Mouse (Mus musculus): Measurements from ENCODE around the gene Vps33a.

Gene Vps33a

DNA sequence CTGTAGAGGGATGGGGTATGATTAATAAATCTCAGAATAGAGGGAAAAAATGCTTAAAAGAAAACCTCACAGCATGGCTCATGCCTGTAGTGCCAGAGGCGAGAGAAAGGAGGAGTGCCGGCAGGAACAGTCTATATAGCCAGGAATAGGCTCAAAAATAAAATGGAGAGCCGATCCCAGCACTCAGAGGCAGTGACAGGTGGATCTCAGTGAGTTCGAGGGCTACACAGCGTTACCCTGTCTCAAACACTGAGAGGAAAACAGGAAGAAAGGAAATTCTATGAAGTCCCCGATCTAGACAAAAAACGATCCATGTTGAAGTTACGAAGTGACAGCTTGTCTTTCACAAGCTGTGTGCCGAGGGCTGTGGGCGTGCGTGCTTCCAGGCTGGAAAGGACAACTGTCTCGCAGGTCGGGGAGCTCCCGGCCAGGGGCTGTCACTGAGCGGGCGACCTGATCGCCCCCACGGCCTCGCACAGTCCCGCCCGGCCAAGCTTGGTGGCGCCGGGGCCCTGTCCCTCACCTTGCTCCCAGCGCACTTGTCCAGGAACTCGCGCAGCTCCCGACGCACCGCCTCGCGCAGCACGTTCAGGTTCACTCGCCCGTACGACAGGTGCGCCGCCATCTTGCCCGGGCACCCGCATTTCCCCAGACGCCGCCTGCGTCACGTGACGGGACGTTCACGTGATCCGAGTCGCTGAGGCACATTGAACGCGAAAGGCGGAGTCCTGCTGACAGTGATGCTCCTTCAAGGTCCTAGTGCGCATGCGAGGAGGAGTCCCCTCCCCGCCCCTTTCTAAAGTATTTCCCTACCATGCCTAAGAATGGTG is at the start of gene Vps33a:
Gene Vps33a, minus strand, starts transcription at position 682 of the 830 bp plus-strand sequence.
- peak; percentile 99 to 100 for DNase-seq

DNA sequence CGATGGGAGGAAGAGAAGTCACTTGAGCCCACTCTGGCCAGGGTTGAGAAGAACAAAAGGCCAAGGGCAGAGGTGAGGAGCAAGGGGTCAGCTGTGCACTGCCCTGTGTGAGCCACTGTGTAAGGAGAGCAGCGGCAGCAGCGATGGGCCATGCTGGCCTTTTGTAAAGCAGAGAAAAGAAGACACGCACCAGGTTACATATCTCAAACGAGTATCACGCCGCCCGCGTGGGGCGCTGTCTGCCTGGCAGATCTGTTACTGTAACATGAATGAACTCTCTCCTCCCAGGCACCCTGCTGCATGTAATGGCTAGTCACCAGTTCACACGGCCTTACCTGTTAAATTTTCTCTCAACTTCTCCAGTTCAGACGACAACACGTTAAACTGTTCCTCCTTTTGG is 49.6 kb upstream of the Vps33a start:
- DNase-seq = peak in 1 of 2 experiments; percentile 14

DNA sequence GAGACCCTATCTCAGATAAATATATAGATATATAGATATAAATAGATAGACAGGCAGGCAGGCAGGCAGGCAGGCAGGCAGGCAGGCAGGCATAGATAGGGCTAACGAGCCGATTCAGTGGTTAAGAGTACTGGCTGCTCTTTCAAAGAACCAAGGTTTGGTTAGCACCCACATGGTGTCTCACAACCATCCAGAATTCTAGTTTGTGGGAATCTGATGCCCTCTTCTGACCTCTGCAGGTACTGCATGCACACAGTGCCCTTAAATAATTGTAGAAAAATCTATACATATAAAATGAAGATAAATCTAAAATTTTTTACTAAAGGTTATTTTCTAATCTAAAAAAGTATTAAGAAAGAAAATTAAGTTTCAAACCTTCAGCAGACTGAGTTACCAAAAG is 45.7 kb upstream of the Vps33a start:
- peak in 1 of 2 experiments; percentile 37 for DNase-seq

GRCm38 (mm10) chr5:123614246-123614645 is 41.4 kb upstream of the Vps33a start:
- no peak for DNase-seq

DNA sequence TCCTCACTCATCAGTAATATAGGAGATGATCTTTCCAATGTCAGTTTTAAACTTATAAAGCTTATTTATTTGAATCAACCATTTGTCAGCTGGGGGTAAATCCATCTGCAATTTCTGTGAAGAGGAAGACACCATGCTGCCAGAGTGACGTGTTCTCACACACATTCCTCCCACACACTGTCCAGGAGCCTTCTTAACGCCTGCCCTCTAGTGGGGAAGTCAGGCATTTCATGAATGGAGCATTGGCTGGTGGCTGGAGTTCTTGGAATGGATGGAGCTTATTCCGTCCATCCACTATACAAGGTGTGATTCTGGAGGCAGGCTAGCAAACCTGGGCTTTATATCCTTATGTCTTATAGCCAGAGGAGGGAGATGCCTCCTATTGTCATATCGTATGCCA is 37.0 kb upstream of the Vps33a start:
- DNase-seq = peak; percentile 77 to 88

DNA sequence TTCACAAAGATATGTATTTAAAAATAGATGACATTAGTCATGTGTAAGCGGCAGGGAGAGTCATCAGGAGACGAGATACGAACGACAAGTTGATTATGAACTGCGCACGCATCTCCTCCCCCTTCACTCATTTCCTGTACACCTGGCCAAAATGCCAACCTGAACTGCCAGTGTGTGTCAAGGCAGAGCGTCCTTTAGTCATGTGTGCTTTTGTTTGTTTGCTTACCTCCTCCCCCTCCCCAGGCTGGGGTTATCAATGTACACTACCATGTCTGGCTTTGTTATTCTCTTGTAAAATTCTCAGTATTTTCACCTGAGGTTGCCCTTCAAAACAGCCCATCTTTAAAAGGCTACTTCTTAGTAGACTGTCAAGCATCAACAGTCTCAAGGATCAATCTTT is 36.6 kb upstream of the Vps33a start:
- no peak for DNase-seq

DNA sequence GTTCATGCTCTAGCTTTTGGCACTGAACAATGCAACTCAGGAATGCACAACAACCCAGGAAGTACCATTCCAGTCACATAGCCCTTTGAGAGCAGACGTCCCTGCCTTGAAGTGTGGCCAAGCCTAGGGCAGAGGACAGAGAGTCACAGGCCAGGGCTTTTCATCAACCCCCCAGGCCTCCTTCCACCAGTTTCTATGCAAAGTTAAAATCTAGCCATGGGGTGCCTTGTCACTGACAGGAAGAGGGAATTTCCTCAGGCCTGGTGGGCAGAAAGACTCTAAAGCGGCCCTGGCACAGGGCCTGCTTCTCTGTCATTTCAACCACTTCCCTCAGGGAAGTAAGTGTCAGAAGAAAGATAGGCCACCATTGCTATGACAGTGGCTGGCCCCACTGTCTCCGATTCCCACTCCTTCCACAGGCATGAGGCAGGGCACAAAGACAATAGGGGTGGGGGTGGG is 34.4 kb upstream of the Vps33a start:
- peak; percentile 46 to 79 for DNase-seq

- DNase-seq = peak; percentile 15 to 48
Observed at GRCm38 (mm10) chr5:123603496-123603895, 30.7 kb upstream of the Vps33a start.

- DNase-seq = no peak
Observed at GRCm38 (mm10) chr5:123602174-123602573, 29.3 kb upstream of the Vps33a start.

- peak in 1 of 2 experiments; percentile 36 for DNase-seq
Observed at GRCm38 (mm10) chr5:123599319-123599718, 26.5 kb upstream of the Vps33a start.

DNA sequence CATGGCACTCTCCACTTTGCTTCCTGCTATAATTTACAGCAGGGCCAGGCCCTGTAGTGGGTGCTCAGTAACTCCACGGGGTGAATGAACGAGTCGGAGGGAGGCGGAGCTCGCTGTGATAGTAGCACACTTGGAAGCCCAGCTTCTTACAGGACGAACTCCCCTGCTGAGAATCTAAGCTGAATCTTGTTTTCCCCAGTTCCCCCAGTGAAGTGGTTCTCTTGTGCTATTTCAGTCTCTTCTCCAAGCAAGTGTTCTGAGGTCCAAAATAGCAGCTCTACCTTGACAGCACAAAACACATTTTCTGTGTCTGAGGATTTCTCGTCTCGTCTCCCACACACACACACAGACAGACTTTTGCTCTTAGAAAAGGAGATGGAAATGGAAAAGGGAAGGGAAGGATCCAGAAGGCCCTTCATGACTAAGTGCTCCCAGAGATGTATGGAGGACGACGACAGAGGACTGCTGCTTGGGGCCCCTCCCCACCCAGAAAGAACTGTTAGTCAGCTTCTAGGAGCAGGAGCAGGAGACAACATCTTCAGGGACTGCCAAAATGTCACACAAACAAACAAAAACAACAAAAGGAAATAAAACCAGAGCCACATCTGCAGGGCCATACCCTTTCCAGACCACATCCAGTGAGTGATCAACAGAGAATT is 20.9 kb upstream of the Vps33a start:
- DNase-seq = no peak

DNA sequence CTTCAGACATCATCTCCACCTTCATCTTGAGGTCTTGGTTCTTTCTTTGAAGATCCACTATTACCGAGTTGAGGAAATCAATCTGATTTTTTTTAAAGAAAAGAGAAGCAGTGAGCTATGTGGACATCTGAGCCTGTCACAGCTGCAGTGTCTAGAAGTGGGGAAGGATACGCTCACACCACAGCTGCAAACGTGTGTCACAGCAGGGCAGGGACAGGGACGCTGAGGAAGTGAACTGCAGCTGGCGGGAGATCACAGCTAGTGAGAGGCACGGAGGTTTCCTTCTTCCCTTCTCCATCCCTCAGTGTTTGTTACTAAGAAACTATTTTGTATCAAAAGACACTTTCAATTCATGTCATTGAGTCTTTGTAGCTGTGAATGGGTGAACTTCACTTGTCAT is 7.2 kb upstream of the Vps33a start:
- no peak for DNase-seq

DNA sequence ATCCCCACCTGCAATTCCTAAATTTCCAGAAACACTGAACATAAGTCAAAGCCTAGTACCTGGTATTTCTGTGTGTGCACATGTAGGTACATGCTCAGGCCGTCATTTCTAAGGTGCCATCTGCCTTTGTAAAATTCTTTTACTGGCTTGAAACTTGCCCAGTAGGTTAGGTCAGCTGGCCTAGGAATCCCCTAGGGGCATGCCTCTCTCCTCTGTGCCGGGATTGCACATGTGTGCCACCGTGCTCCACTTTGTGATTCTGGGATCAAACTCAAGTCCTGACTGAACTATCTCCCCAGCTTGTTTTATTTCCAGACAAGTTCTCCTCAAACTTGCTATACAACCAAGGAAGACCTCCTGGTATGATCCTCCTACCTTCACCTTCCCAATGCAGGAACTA is 3.9 kb upstream of the Vps33a start:
- no peak for DNase-seq

GRCm38 (mm10) chr5:123573362-123573761 is 524 bp upstream of the Vps33a start:
- DNase-seq = no peak

GRCm38 (mm10) chr5:123561128-123561527 is 11.7 kb downstream of the Vps33a start:
- no peak for DNase-seq

GRCm38 (mm10) chr5:123559588-123559987 is 13.2 kb downstream of the Vps33a start:
- DNase-seq = no peak

- peak; percentile 83 to 90 for DNase-seq
Observed at GRCm38 (mm10) chr5:123556451-123556850, 16.4 kb downstream of the Vps33a start.

- DNase-seq = no peak
Observed at GRCm38 (mm10) chr5:123555693-123556092, 17.1 kb downstream of the Vps33a start.

DNA sequence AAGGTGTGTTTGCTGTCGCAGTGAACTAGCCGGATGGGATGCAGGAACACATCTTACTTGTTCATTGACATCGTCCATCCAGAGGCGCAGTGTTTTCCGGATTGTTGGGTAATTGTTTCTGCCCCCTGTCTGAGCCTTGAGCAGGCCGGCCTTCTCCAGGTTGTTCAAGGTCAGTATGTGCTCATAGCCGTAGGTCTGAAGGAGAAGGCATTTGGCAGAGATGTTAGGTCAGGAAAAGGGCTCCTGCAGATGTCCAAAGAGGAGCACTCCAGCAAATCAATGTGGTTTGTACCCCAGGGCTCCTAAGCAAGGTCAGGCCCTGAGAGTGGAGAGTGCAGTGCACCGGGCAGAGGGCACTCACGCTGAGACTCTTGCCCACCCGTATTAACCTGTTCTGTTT is 39.0 kb downstream of the Vps33a start:
- peak in 1 of 2 experiments; percentile 22 for DNase-seq

GRCm38 (mm10) chr5:123530056-123530455 is 42.8 kb downstream of the Vps33a start:
- DNase-seq = peak in 1 of 2 experiments; percentile 29

- peak in 1 of 2 experiments; percentile 16 for DNase-seq
Observed at GRCm38 (mm10) chr5:123528641-123529040, 44.2 kb downstream of the Vps33a start.

- peak in 1 of 2 experiments; percentile 12 for DNase-seq
Observed at GRCm38 (mm10) chr5:123525916-123526495, 46.8 kb downstream of the Vps33a start.

GRCm38 (mm10) chr5:123525281-123525680 is 47.6 kb downstream of the Vps33a start, which contains the start of gene Gm49027:
Gene Gm49027, minus strand, starts transcription at chr5:123525488.
- peak in 1 of 2 experiments; percentile 15 for DNase-seq

DNA sequence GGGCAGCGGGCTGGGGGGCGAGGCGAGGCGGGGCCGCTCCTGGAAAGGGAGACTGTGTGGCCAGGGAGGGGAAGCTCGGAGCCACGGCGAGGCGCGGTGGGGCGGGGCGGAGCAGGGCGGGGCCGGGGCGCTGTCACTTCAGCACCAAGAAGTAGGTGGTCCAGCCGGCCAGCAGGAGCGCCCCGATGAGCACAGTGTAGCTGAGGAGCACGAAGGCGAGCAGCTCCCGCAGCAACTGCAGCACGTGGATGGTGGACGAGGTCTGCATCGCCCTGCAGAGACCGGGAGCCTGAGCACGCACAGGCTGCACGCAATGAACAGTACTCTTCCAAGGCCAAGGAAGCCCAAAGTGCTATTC is 48.5 kb downstream of the Vps33a start:
- DNase-seq = no peak

All from kidney, postnatal 25 days (tissue).